ENCODE assay signal across 11 mouse cellular contexts in the genomic region with DNA sequence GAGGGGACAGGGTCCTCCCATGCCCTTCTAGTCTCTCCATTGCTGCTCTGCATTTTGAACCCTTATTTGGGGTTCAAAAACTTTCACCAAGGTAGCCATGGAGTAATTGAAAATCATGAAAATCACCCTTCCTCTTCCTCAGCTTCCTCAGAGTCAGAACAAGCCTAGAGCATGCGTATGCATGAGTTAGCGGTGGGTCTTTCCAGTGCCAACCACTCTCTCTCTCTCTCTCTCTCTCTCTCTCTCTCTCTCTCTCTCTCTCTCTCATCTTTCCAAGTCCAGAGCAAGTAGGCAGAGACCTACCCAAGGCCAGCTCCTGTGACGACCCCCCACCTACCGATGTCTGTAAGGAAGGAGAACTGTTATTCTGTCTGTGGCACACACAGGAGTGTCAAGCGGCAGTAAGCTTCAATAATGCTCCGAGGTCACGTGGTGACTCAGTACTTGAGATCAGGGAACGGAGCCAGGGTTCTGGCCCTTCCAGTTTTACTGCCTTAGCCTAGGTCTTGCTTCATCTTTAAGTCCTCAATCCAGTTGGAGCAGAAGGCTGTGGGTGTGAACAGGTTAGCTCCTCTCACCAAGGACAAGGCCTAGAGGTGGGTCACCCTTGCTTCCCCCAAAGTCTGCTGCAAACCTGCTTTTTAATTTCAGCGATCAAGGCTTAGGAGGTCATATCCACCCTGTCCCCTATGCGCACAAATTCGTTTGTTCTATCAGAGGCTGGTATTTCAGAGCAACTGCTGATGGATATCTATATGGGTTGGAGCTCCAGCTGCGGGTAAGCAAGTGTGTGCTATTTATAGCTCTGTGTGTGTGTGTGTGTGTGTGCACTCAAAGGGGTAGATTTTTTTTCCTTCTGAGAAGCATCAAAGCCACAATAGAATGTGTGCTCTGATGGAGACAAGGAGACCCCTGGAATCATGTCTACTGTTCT. TPM values are rescaled to one million over a fixed set of nuclear protein-coding genes. Genes with fewer than 3 reads are reported as not detected.
DNase-seq lines count a peak whose midpoint lies in the region; ATAC-seq and TF ChIP-seq lines count a peak whose summit lies in the region.
"Had no signal": no experiment of that assay in that cellular context is flagged by ENCODE, and none has a peak within 500 bp of the region (broad histone marks: within the 10 kb centered on the region; RNA-seq: fewer than 3 reads in every experiment).

No protein-coding gene starts in this region.

- H3K9ac ChIP-seq in kidney, postnatal 0 days (ENCODE audit: low read depth, low read length), result no peak overlapping the region
- H3K9ac ChIP-seq in hindbrain, embryonic 14.5 days, result no peak overlapping the region
- H3K9ac ChIP-seq: liver, embryonic 13.5 days had no signal

- no peaks in the 10 kb centered on the region for H3K4me1 ChIP-seq in kidney, postnatal 0 days (replicated peaks; ENCODE audit: insufficient read depth, low read length)
- H3K4me1 ChIP-seq in hindbrain, embryonic 14.5 days (replicated peaks; ENCODE audit: control insufficient read depth, insufficient read depth, low read length), result no peaks in the 10 kb centered on the region
- H3K4me1 ChIP-seq: liver, embryonic 13.5 days had no signal

- H3K27ac ChIP-seq in kidney, postnatal 0 days, result peak overlapping the region; percentile 66
- H3K27ac ChIP-seq in hindbrain, embryonic 14.5 days, result no peak overlapping the region
- H3K27ac ChIP-seq: liver, embryonic 13.5 days had no signal

- H3K9me3 ChIP-seq in kidney, postnatal 0 days (replicated peaks; ENCODE audit: low read length), result no peaks in the 10 kb centered on the region
- no peaks in the 10 kb centered on the region for H3K9me3 ChIP-seq in hindbrain, embryonic 14.5 days (ENCODE audit: control insufficient read depth, low read length)
- H3K9me3 ChIP-seq: liver, embryonic 13.5 days had no signal

- H3K4me2 ChIP-seq in kidney, postnatal 0 days (ENCODE audit: low read length), result no peak overlapping the region
- no peak overlapping the region for H3K4me2 ChIP-seq in hindbrain, embryonic 14.5 days (replicated peaks)
- H3K4me2 ChIP-seq: liver, embryonic 13.5 days had no signal

- H3K36me3 ChIP-seq in kidney, postnatal 0 days (ENCODE audit: insufficient read depth, low read length), result no peaks in the 10 kb centered on the region
- no peaks in the 10 kb centered on the region for H3K36me3 ChIP-seq in hindbrain, embryonic 14.5 days (replicated peaks; ENCODE audit: control insufficient read depth, insufficient read depth)
- H3K36me3 ChIP-seq: liver, embryonic 13.5 days had no signal

- peak; percentile 65; the same call in 1 of the 2 replicates for ATAC-seq in kidney, postnatal 0 days (replicated peaks; ENCODE audit: low FRiP score, low read depth)
- ATAC-seq in hindbrain, embryonic 14.5 days (ENCODE audit: low FRiP score), result no peak
- ATAC-seq in CD4-positive, CD25-positive, alpha-beta regulatory T cell, adult 4 months, result no peak

- WGBS in kidney, postnatal 0 days, result 61% methylated on average over 12 of the region's 12 CpGs
- 89% methylated on average over 12 of the region's 12 CpGs for WGBS in hindbrain, embryonic 14.5 days

- no peak for TF ChIP-seq CTCF in kidney, postnatal 0 days (IDR thresholded peaks at IDR 0.05; ENCODE audit: low read depth)

- H3K4me3 ChIP-seq in kidney, postnatal 0 days (replicated peaks; ENCODE audit: low read depth, low read length), result no peak overlapping the region
- H3K4me3 ChIP-seq in hindbrain, embryonic 14.5 days (replicated peaks; ENCODE audit: low read length), result no peak overlapping the region
- H3K4me3 ChIP-seq: liver, embryonic 13.5 days had no signal

- peak; percentile 21 for DNase-seq in gastrocnemius, adult 18-20 months (ENCODE audit: low spot score)
- no peak for DNase-seq in gastrocnemius, postnatal 25 days
- DNase-seq in gonadal fat pad, adult 2 months (ENCODE audit: low read depth), result peak; percentile 96
- DNase-seq in kidney, postnatal 0 days (ENCODE audit: low spot score), result peak; percentile 28
- peak; percentile 22 for DNase-seq in ovary, postnatal 10 days (ENCODE audit: low spot score)
- no peak for DNase-seq in hindbrain, embryonic 14.5 days (ENCODE audit: low spot score)
- no peak for DNase-seq in testis, postnatal 10 days (ENCODE audit: low spot score)
- DNase-seq: cerebellum, adult 11-12 months; liver, embryonic 13.5 days had no signal

- H3K27me3 ChIP-seq in kidney, postnatal 0 days (ENCODE audit: insufficient read depth, low read length), result no peaks in the 10 kb centered on the region
- no peaks in the 10 kb centered on the region for H3K27me3 ChIP-seq in hindbrain, embryonic 14.5 days (ENCODE audit: control insufficient read depth, insufficient read depth, low read length)
- H3K27me3 ChIP-seq: CH12.LX; liver, embryonic 13.5 days had no signal

RNA-seq across cellular contexts. Expression of a gene that starts 17.4 kb away (rescaled TPM):
- total RNA-seq in gastrocnemius, adult 18-20 months (2021), result 100 to 1,000 TPM; 151 to 156 TPM
- total RNA-seq in gastrocnemius, postnatal 25 days (2021), result 100 to 1,000 TPM; 131 to 158 TPM
- polyA plus RNA-seq in gonadal fat pad, adult 2 months (2012; rRNA removed), result 19.1 and 25.7 TPM in 2 replicates
- 2.0 and 2.4 TPM in 2 replicates for polyA plus RNA-seq in kidney, postnatal 0 days (2015; fragmentation: Nextera tagmentation; extraction: Ambion mirVana)
- 2.7 and 2.9 TPM in 2 replicates for polyA plus RNA-seq in hindbrain, embryonic 14.5 days (2014; fragmentation: Nextera tagmentation; extraction: Ambion mirVana)
- polyA plus RNA-seq in CD4-positive, CD25-positive, alpha-beta regulatory T cell, adult 4 months (2017; shearing (Covaris generic)), result 10 to 100 TPM in 1 of 2 experiments, 1 to 10 TPM in 1; 9.6 to 10.3 TPM

Comparison
In these comparisons a context has a peak if more than half of its experiments do, and no peak if none do; other contexts are left out.
1. DNase-seq: peak in gastrocnemius, adult 18-20 months (single experiment), gonadal fat pad, adult 2 months (single experiment), kidney, postnatal 0 days (single experiment) and ovary, postnatal 10 days (single experiment); none in gastrocnemius, postnatal 25 days (single experiment), hindbrain, embryonic 14.5 days (single experiment) and testis, postnatal 10 days (single experiment).